Mouse (Mus musculus) embryo, embryonic 10.5 days (tissue): ENCODE data around the gene Gm9844.
"Not testable (repeated sequence)": the region's sequence is repeated elsewhere in the genome, so short reads cannot be mapped to it uniquely, and the experiment has no call there.

Experiments used
- DNase-seq: peaks from one replicate; pipeline ENCODE4 v3.0.0-alpha.2; 2015; ENCODE audit warnings: low spot score

Gm9844 gene

GRCm38 (mm10) chr7:24869532-24870165, 7.6 kb downstream of the Gm9844 start, which contains the start of the genes Lypd4 and Dmrtc2:
TSS of gene Lypd4 (minus strand) at chr7:24869941.
TSS of gene Dmrtc2 (plus strand) at chr7:24870057.
- no peak for DNase-seq

GRCm38 (mm10) chr7:24877588-24877987, 15.6 kb downstream of the Gm9844 start:
- DNase-seq, result no peak

- no peak for DNase-seq
Measured at GRCm38 (mm10) chr7:24879620-24880019, 17.6 kb downstream of the Gm9844 start.

- no peak for DNase-seq
Measured at GRCm38 (mm10) chr7:24882416-24883199, 20.6 kb downstream of the Gm9844 start.

- DNase-seq, result peak; percentile 100
Measured at GRCm38 (mm10) chr7:24883896-24884692, 22.1 kb downstream of the Gm9844 start, which contains the start of gene Rps19. TSS of gene Rps19 (plus strand) at chr7:24884371.

- no peak for DNase-seq
Measured at GRCm38 (mm10) chr7:24884693-24885291, 22.8 kb downstream of the Gm9844 start.

- no peak for DNase-seq
Measured at GRCm38 (mm10) chr7:24885468-24886307, 23.7 kb downstream of the Gm9844 start.

- no peak for DNase-seq
Measured at GRCm38 (mm10) chr7:24886308-24886633, 24.3 kb downstream of the Gm9844 start.

- DNase-seq, result no peak
Measured at GRCm38 (mm10) chr7:24887096-24887495, 25.1 kb downstream of the Gm9844 start.

GRCm38 (mm10) chr7:24889431-24890220, 27.6 kb downstream of the Gm9844 start:
- no peak for DNase-seq

GRCm38 (mm10) chr7:24890281-24891216, 28.5 kb downstream of the Gm9844 start:
- peak; percentile 92 for DNase-seq

GRCm38 (mm10) chr7:24891241-24892124, 29.5 kb downstream of the Gm9844 start:
- no peak for DNase-seq

- no peak for DNase-seq
Measured at GRCm38 (mm10) chr7:24892125-24892583, 30.1 kb downstream of the Gm9844 start.

GRCm38 (mm10) chr7:24895749-24896148, 33.7 kb downstream of the Gm9844 start:
- DNase-seq, result not testable (repeated sequence)

- DNase-seq, result no peak
Measured at GRCm38 (mm10) chr7:24896269-24896668, 34.3 kb downstream of the Gm9844 start.

- no peak for DNase-seq
Measured at GRCm38 (mm10) chr7:24897224-24897623, 35.2 kb downstream of the Gm9844 start, which contains the start of gene Cd79a. TSS of gene Cd79a (plus strand) at chr7:24897381.

- DNase-seq, result no peak
Measured at GRCm38 (mm10) chr7:24897959-24898358, 35.9 kb downstream of the Gm9844 start.

- no peak for DNase-seq
Measured at GRCm38 (mm10) chr7:24901114-24901513, 39.1 kb downstream of the Gm9844 start.
